Mouse (Mus musculus): ENCODE data around the gene Lrrc37a. TPM values are rescaled to one million over a fixed set of nuclear protein-coding genes. Genes with fewer than 3 reads are reported as not detected.
"Not testable (repeated sequence)": the region's sequence is repeated elsewhere in the genome, so short reads cannot be mapped to it uniquely, and the experiment has no call there.

Gene Lrrc37a
- total RNA-seq, 2 experiments from 2014 or later = not detected

DNA sequence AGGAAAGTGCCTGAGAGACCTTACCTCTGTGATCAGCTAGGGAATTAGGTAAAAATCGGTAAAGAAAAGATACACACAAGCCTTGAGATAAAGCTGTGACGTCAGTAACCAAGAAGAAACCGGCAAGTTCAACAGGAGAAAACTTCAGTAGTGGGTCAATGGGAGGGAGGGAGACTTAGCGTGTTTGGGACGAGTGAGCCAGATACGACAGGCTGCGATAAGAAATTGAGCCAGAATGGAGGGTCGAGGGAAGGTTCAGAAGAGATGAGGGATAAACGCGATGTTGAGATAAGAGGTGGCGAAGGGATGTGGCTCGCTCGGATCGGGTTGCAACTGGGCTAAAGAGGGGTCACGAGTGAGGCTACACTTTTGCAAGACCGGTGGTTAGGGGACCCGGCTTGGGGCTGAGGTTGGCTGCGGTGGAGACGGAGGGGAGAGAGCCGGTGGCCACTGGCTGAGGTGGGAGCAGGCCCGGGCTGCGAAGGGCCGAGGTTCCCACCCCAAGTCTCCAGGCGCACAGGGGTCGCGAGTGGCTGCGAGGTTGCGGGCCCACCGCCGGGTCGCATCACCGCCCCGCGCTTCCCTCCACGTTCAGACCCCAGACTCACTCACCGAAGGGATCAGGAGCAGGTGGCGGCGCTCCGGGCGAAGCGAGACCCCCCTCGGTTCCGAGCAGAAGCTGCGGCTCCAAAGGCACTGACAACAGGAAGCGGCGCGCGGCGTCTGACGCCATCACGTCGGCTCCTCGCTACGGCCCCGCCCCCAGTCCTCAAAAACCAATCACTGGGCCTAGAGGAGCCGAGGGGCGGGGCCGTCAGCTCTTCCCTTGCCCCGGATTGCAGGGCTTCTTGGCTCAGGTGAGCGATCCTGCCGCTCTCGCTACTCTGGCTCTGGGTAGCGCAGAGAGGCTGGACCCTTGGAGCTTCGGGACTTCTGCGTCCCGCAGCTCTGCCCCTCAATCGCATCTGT lies 92.1 kb downstream of the Lrrc37a start, which contains the start of gene Plekhm1:
Gene Plekhm1, minus strand, starts transcription at position 707 of the 969 bp plus-strand sequence.
- no peak; the same call in 1 of the 2 replicates for TF ChIP-seq CTCF (IDR thresholded peaks at IDR 0.05)
- intact Hi-C loops (cut with DNase I) = loop anchor here (5.0 to 10.0 kb wide), 3 partner anchors 50 to 263 kb away; partner anchors contain the start of gene Arhgap27

DNA sequence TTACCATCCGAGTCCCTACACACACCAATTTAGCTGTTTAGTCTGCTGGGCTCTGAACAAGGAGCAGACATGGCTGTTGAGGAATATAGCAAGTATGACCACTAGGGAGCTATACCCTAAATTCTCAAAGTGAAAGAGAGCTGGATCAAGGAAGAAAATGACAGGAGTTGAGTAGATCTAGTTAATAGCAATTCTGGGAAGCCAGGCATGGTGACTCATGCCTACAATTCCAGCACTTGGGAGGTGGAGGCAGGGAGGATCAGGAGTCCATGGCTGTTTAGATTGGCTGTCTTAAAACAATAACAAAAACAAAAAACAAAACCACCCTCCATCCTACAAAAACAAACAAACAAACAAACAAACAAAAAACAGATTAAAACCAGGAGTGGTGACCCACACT lies 93.1 kb downstream of the Lrrc37a start:
- intact Hi-C loops (cut with DNase I) = loop anchor here (5.0 to 10.0 kb wide), 3 partner anchors 49 to 264 kb away; partner anchors contain the start of gene Arhgap27
- Histone ChIP-seq H3K27ac (no peak overlapping the region), H3K4me3 (no peak overlapping the region; the same call in 1 of the 2 replicates)
- no peak for TF ChIP-seq CTCF (IDR thresholded peaks at IDR 0.05)
- DNase-seq (ENCODE audit: extremely low spot score in 1 of 2, low spot score in 2 of 2) = no peak

More for the DNA sequence above, 92.1 kb downstream of the Lrrc37a start, which contains the start of gene Plekhm1:
- DNase-seq (ENCODE audit: extremely low spot score in 1 of 2, low spot score in 2 of 2) = peak; percentile 93 to 95
- H3K27ac ChIP-seq = peak within 1 kb of the TSS; percentile 91
- H3K4me3 ChIP-seq = peak within 1 kb of the TSS; percentile 100

DNA sequence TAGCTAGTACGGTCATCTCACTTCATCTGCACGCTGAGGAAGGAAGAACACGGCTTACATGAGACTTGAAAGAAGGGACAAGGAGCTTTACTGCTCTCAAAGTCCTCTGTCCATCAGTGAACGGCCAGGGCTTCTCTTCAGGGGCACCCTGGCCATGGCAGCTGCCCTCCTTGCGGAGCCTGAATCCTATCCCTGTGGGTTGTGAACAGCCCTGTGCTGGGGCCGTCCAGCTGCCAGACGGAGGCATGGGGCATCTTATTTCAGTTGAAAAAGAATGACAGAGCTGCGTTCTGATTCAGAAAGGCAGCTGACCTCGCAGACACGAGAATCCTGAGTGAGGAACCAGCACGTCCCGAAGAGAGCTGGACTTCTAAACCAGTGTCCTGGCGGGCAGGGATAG lies 95.5 kb downstream of the Lrrc37a start:
- Histone ChIP-seq H3K4me3 (no peak overlapping the region), H3K27ac (no peak overlapping the region)
- intact Hi-C loops (cut with DNase I) = no loop called here
- DNase-seq (ENCODE audit: extremely low spot score in 1 of 2, low spot score in 2 of 2) = no peak
- TF ChIP-seq CTCF (IDR thresholded peaks at IDR 0.05) = no peak

DNA sequence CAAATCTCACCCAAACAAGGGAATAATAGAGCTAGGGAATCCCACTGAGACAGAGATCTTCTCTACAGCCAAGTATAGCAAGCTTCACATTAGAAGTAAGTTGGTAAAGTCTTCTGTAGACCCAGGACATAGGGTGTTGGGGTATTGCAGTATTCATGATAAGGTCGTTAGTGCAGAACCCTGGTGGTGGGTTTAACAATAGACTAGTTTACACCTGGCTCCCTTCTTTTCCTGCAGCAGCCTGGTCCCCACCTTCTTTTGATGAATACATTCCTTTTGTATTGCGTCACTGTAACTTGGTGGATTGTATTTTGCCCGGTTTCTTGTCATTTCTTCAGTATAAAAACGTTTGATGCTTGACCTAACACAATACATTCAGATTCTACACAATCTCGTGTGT lies 97.3 kb downstream of the Lrrc37a start:
- DNase-seq (ENCODE audit: extremely low spot score in 1 of 2, low spot score in 2 of 2); H3K27ac ChIP-seq; H3K4me3 ChIP-seq; intact Hi-C loops (cut with DNase I): not testable (repeated sequence)

DNA sequence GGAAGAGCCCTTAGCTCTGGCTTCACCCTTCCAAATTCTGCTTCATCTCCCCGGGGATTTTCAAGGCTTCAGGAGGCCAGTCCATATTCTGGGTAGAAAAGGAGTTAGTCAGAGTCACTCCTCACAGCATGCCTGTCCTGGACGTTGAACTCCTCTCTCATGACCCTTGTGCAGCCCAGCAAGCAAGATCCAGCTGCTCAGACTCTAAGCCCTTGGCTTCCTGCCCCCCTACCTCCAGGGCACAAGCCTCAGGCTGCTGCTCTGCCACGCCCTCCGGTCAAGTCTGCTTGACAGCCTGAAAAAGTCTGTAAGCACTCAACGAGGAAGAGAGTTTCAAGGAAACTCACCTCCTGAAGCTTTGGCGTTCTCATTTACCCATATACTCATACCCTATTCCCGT lies 97.8 kb downstream of the Lrrc37a start:
- DNase-seq (ENCODE audit: extremely low spot score in 1 of 2, low spot score in 2 of 2) = no peak
- 0 out of 2 replicates have a peak overlapping the region, but pooled peaks have one; percentile 32 for H3K27ac ChIP-seq
- no peak for TF ChIP-seq CTCF (IDR thresholded peaks at IDR 0.05)
- intact Hi-C loops (cut with DNase I) = no loop called here
- no peak overlapping the region for H3K4me3 ChIP-seq

DNA sequence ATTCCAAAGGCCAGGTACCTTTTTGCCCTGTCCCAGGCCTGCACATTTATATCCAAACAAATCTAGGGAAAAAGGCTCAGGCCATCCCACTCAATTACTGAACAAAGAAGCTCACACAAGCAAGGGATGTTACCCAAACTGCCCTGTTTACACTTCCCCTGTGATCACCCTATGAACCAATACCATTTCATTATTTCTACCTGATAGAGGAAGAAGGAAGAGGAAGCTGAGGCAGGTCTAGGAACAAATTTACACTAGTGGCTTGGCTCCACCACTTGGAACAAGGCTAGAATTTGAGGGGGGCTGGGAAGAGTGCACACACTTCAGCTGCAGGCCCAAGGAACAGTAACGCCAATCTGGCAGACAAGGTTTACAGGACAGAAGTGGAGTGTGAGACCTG lies 98.6 kb downstream of the Lrrc37a start:
- Histone ChIP-seq H3K27ac (no peak overlapping the region), H3K4me3 (no peak overlapping the region)
- intact Hi-C loops (cut with DNase I) = no loop called here
- TF ChIP-seq CTCF (IDR thresholded peaks at IDR 0.05) = no peak
- no peak for DNase-seq (ENCODE audit: extremely low spot score in 1 of 2, low spot score in 2 of 2)

DNA sequence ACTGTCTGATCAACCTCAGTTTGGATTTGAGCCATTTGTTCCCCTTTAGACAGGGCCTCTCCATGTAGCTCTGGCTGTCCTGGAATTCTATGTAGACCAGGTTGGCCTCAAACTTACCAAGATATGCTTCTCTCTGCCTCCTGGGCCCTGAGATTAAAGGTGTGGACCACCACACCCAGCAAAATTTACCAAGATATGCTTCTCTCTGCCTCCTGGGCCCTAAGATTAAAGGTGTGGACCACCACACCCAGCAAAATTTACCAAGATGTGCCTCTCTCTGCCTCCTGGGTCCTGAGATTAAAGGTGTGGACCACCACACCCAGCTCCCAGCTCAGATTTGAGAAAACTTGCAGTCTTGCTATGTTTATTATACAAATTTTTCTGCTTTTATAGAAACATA lies 99.8 kb downstream of the Lrrc37a start:
- TF ChIP-seq CTCF (IDR thresholded peaks at IDR 0.05) = no peak
- Histone ChIP-seq H3K27ac (no peak overlapping the region), H3K4me3 (no peak overlapping the region)
- DNase-seq (ENCODE audit: extremely low spot score in 1 of 2, low spot score in 2 of 2) = no peak
- intact Hi-C loops (cut with DNase I) = no loop called here

DNA sequence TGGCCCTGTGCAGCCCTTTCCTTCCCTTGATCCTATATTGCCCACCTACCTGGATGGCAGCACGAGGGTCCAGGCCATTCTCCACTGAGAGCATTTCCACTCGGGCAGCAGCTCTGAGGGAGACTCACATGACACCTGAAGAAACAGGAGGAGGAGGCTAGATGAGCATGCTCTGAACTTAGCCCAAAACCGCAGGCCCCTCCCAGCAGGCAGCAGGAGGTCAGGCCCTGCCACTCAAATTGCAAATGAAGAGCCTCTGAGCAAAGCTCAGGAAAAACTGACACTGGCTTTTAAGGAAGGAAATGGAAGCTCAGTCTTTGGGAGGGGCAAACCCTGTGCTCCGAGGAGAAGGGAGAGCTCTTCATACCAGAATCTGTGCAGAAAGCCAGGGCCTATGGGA lies 100.6 kb downstream of the Lrrc37a start:
- intact Hi-C loops (cut with DNase I) = no loop called here
- no peak for DNase-seq (ENCODE audit: extremely low spot score in 1 of 2, low spot score in 2 of 2)
- no peak for TF ChIP-seq CTCF (IDR thresholded peaks at IDR 0.05)

DNA sequence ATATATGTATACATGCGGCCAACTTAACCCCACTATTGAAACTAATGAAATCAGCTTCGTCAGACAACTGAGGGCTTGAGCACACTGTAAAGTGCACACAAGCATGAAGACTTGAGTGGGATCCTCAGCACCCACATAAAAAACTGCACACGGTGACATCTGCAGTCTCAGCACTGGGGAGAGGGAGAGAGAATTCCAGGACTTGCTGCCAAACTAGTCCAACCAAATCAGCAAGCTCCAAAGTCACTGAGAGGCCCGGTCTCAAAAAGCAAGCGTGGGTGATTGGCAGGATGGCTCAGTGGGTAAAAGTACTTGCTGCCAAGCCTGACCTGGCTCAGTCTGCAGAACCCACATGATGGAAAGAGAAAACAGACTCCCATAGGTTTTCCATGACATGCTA lies 101.7 kb downstream of the Lrrc37a start:
- H3K4me3 ChIP-seq = no peak overlapping the region
- DNase-seq (ENCODE audit: extremely low spot score in 1 of 2, low spot score in 2 of 2) = no peak
- TF ChIP-seq CTCF (IDR thresholded peaks at IDR 0.05) = no peak
- H3K27ac ChIP-seq = no peak overlapping the region
- intact Hi-C loops (cut with DNase I) = no loop called here

More for the DNA sequence above, 100.6 kb downstream of the Lrrc37a start:
- Histone ChIP-seq H3K27ac (no peak overlapping the region), H3K4me3 (no peak overlapping the region)

- intact Hi-C loops (cut with DNase I) = no loop called here
- no peak overlapping the region for H3K4me3 ChIP-seq
- peak; percentile 44 to 48 for DNase-seq (ENCODE audit: extremely low spot score in 1 of 2, low spot score in 2 of 2)
- TF ChIP-seq CTCF (IDR thresholded peaks at IDR 0.05) = peak; percentile 77
- peak overlapping the region; percentile 40; the same call in 1 of the 2 replicates for H3K27ac ChIP-seq
Measured at GRCm38 (mm10) chr11:103402198-103402597, 102.2 kb downstream of the Lrrc37a start.

Other genes with a start within 250 kb of the Lrrc37a start
- gene Map3k14, start 237.1 kb downstream of the Lrrc37a start, total RNA-seq (2021) = 1 to 10 TPM; 4.4 to 4.9 TPM
- 10 to 100 TPM; 10.8 to 14.0 TPM for gene Arhgap27, start 140.9 kb downstream of the Lrrc37a start, total RNA-seq (2021)
- gene Plekhm1, start 91.9 kb downstream of the Lrrc37a start, total RNA-seq (2021) = 10 to 100 TPM; 17.0 to 19.8 TPM
- under 1 TPM; 0.05 to 0.07 TPM for gene Gm884, start 116.5 kb upstream of the Lrrc37a start, total RNA-seq (2021)
- gene Lyzl6, start 134.3 kb upstream of the Lrrc37a start, total RNA-seq (2021) = not detected
- gene Rprml, start 145.0 kb upstream of the Lrrc37a start, total RNA-seq (2021) = 10 to 100 TPM; 92.5 to 92.7 TPM
- gene Gosr2, start 193.3 kb upstream of the Lrrc37a start, total RNA-seq (2021) = 10 to 100 TPM; 71.1 to 72.4 TPM
- under 1 TPM; 0.23 to 0.34 TPM for gene Wnt9b, start 245.2 kb upstream of the Lrrc37a start, total RNA-seq (2021)